31 mouse cellular contexts compared by ENCODE assay signal in the genomic region with DNA sequence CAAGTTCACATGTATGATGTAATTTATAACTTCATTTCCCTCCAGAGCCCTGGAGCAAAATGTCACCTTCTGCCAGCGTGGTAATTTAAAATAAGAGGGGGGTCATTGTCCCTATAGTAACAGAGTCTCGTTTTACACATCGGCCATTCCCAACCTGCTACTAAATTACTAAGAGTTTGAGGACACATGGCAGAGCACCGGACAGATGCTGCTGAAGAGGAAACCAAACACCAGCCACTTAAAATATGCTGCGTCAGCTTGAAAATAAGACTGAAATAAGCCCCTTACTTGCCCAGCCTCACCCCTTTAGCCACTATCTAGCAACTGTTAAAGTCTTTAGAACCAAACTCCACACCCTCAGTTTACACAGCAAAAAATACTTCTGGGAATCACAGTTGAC.
A peak's percentile ranks its signal among the peaks of the same experiment; 100 is the strongest.
DNase-seq lines count a peak whose midpoint lies in the region; ATAC-seq and TF ChIP-seq lines count a peak whose summit lies in the region.
"Had no signal": no experiment of that assay in that cellular context is flagged by ENCODE, and none has a peak within 500 bp of the region (broad histone marks: within the 10 kb centered on the region; RNA-seq: fewer than 3 reads in every experiment).

No protein-coding gene starts in this region.

- no peak overlapping the region for H3K4me3 ChIP-seq in kidney, embryonic 14.5 days (ENCODE audit: low read length)
- no peak overlapping the region for H3K4me3 ChIP-seq in midbrain, embryonic 11.5 days (ENCODE audit: low read depth, low read length)
- H3K4me3 ChIP-seq in midbrain, postnatal 0 days (ENCODE audit: low read depth, low read length), result no peak overlapping the region
- no peak overlapping the region for H3K4me3 ChIP-seq in hindbrain, embryonic 14.5 days (replicated peaks; ENCODE audit: low read length)
- H3K4me3 ChIP-seq: embryonic facial prominence, embryonic 13.5 days; erythroblast, embryonic 14.5 days; heart, embryonic 15.5 days; hindbrain, embryonic 12.5 days; limb, embryonic 12.5 days; liver, embryonic 12.5 days; midbrain, embryonic 10.5 days; myocyte; neural tube, embryonic 12.5 days had no signal

- no peak overlapping the region for H3K27ac ChIP-seq in kidney, embryonic 14.5 days (ENCODE audit: low read depth, low read length)
- H3K27ac ChIP-seq in midbrain, embryonic 11.5 days (ENCODE audit: low read depth, low read length), result no peak overlapping the region
- H3K27ac ChIP-seq in midbrain, postnatal 0 days (ENCODE audit: low read depth, low read length), result no peak overlapping the region
- H3K27ac ChIP-seq in hindbrain, embryonic 14.5 days, result no peak overlapping the region
- H3K27ac ChIP-seq: embryonic facial prominence, embryonic 13.5 days; heart, embryonic 15.5 days; hindbrain, embryonic 12.5 days; limb, embryonic 12.5 days; liver, embryonic 12.5 days; midbrain, embryonic 10.5 days; neural tube, embryonic 12.5 days; stomach, postnatal 0 days had no signal

- no peaks in the 10 kb centered on the region for H3K36me3 ChIP-seq in kidney, embryonic 14.5 days (ENCODE audit: control insufficient read depth, insufficient read depth, low read length)
- no peaks in the 10 kb centered on the region for H3K36me3 ChIP-seq in midbrain, embryonic 11.5 days (ENCODE audit: control insufficient read depth, insufficient read depth, low read length)
- H3K36me3 ChIP-seq in midbrain, postnatal 0 days (ENCODE audit: insufficient read depth, low read length), result no peaks in the 10 kb centered on the region
- no peaks in the 10 kb centered on the region for H3K36me3 ChIP-seq in hindbrain, embryonic 14.5 days (replicated peaks; ENCODE audit: control insufficient read depth, insufficient read depth)
- H3K36me3 ChIP-seq: embryonic facial prominence, embryonic 13.5 days; heart, embryonic 15.5 days; hindbrain, embryonic 12.5 days; limb, embryonic 12.5 days; liver, embryonic 12.5 days; midbrain, embryonic 10.5 days; neural tube, embryonic 12.5 days had no signal

- no peak overlapping the region for H3K4me2 ChIP-seq in kidney, embryonic 14.5 days (replicated peaks; ENCODE audit: low read depth, low read length)
- no peak overlapping the region for H3K4me2 ChIP-seq in midbrain, embryonic 11.5 days
- no peak overlapping the region for H3K4me2 ChIP-seq in midbrain, postnatal 0 days (ENCODE audit: low read depth, low read length, poor library complexity, severe bottlenecking)
- H3K4me2 ChIP-seq in hindbrain, embryonic 14.5 days (replicated peaks), result no peak overlapping the region
- H3K4me2 ChIP-seq: embryonic facial prominence, embryonic 13.5 days; heart, embryonic 15.5 days; hindbrain, embryonic 12.5 days; limb, embryonic 12.5 days; liver, embryonic 12.5 days; neural tube, embryonic 12.5 days had no signal

- WGBS in kidney, embryonic 14.5 days, result 12% methylated on average over 5 of the region's 5 CpGs
- WGBS in midbrain, embryonic 11.5 days, result 75% methylated on average over 5 of the region's 5 CpGs
- 59% methylated on average over 5 of the region's 5 CpGs for WGBS in midbrain, postnatal 0 days
- WGBS in hindbrain, embryonic 14.5 days, result 34% methylated on average over 5 of the region's 5 CpGs

- no peaks in the 10 kb centered on the region for H3K9me3 ChIP-seq in kidney, embryonic 14.5 days (ENCODE audit: control insufficient read depth, low read length)
- H3K9me3 ChIP-seq in midbrain, embryonic 11.5 days (ENCODE audit: control insufficient read depth, low read length), result no peaks in the 10 kb centered on the region
- no peaks in the 10 kb centered on the region for H3K9me3 ChIP-seq in midbrain, postnatal 0 days (ENCODE audit: low read length)
- H3K9me3 ChIP-seq in hindbrain, embryonic 14.5 days (ENCODE audit: control insufficient read depth, low read length), result no peaks in the 10 kb centered on the region
- H3K9me3 ChIP-seq: embryonic facial prominence, embryonic 13.5 days; heart, embryonic 15.5 days; hindbrain, embryonic 12.5 days; limb, embryonic 12.5 days; liver, embryonic 12.5 days; midbrain, embryonic 10.5 days; neural tube, embryonic 12.5 days had no signal

- TF ChIP-seq CTCF in midbrain, postnatal 0 days (IDR thresholded peaks at IDR 0.05), result no peak

- peak; percentile 65; the same call in 1 of the 2 replicates for ATAC-seq in kidney, embryonic 14.5 days (ENCODE audit: low FRiP score, low TSS enrichment)
- no peak for ATAC-seq in midbrain, embryonic 11.5 days (ENCODE audit: low FRiP score)
- no peak for ATAC-seq in midbrain, postnatal 0 days (ENCODE audit: low FRiP score)
- ATAC-seq in hindbrain, embryonic 14.5 days (ENCODE audit: low FRiP score), result no peak
- ATAC-seq: liver, embryonic 12.5 days; midbrain, embryonic 16.5 days; Patski had no signal

- no peaks in the 10 kb centered on the region for H3K4me1 ChIP-seq in kidney, embryonic 14.5 days (ENCODE audit: control insufficient read depth, insufficient read depth, low read length)
- H3K4me1 ChIP-seq in midbrain, embryonic 11.5 days (ENCODE audit: control insufficient read depth, insufficient read depth, low read length), result no peaks in the 10 kb centered on the region
- 0 out of 2 replicates have a peak, but pooled peaks cover 3% of the 10 kb centered on the region for H3K4me1 ChIP-seq in midbrain, postnatal 0 days (ENCODE audit: insufficient read depth, low read length)
- no peaks in the 10 kb centered on the region for H3K4me1 ChIP-seq in hindbrain, embryonic 14.5 days (replicated peaks; ENCODE audit: control insufficient read depth, insufficient read depth, low read length)
- H3K4me1 ChIP-seq: heart, embryonic 15.5 days; liver, embryonic 12.5 days had no signal

- H3K9ac ChIP-seq in kidney, embryonic 14.5 days (ENCODE audit: low read depth, low read length), result no peak overlapping the region
- no peak overlapping the region for H3K9ac ChIP-seq in midbrain, embryonic 11.5 days (ENCODE audit: low read length)
- H3K9ac ChIP-seq in midbrain, postnatal 0 days (replicated peaks; ENCODE audit: low read length, poor library complexity, severe bottlenecking), result no peak overlapping the region
- no peak overlapping the region for H3K9ac ChIP-seq in hindbrain, embryonic 14.5 days
- H3K9ac ChIP-seq: embryonic facial prominence, embryonic 13.5 days; heart, embryonic 15.5 days; hindbrain, embryonic 12.5 days; limb, embryonic 12.5 days; liver, embryonic 12.5 days; neural tube, embryonic 12.5 days had no signal

- H3K27me3 ChIP-seq in kidney, embryonic 14.5 days (ENCODE audit: control insufficient read depth, insufficient read depth, low read length), result no peaks in the 10 kb centered on the region
- no peaks in the 10 kb centered on the region for H3K27me3 ChIP-seq in midbrain, embryonic 11.5 days (ENCODE audit: control insufficient read depth, insufficient read depth, low read length)
- no peaks in the 10 kb centered on the region for H3K27me3 ChIP-seq in midbrain, postnatal 0 days (ENCODE audit: insufficient read depth, low read length)
- H3K27me3 ChIP-seq in hindbrain, embryonic 14.5 days (ENCODE audit: control insufficient read depth, insufficient read depth, low read length), result no peaks in the 10 kb centered on the region
- H3K27me3 ChIP-seq: embryonic facial prominence, embryonic 13.5 days; heart, embryonic 15.5 days; hindbrain, embryonic 12.5 days; limb, embryonic 12.5 days; liver, embryonic 12.5 days; neural tube, embryonic 12.5 days; Patski had no signal

- peak; percentile 36 for DNase-seq in embryo, embryonic 10 days (ENCODE audit: low spot score)
- DNase-seq in embryo, embryonic 9.5 days (ENCODE audit: extremely low spot score), result no peak
- no peak for DNase-seq in kidney, postnatal 14 days
- DNase-seq in midbrain, embryonic 11.5 days (ENCODE audit: low spot score, missing footprints), result peak; percentile 49
- DNase-seq in midbrain, postnatal 0 days (ENCODE audit: low spot score), result no peak
- DNase-seq in hindbrain, embryonic 14.5 days (ENCODE audit: low spot score), result no peak
- DNase-seq in cerebellum, adult 11 months, result no peak
- DNase-seq: adrenal gland, postnatal 10 days; cerebellum, adult 11-12 months; cerebellum, adult 9-11 months; gastrocnemius, postnatal 10 days; kidney, adult 11 months; kidney, postnatal 10 days; lung, adult 18-20 months; lung, postnatal 14 days; right cerebral cortex, postnatal 4 days; thymus, adult 18-20 months; thymus, postnatal 25 days had no signal

Comparison
In these comparisons a context has a peak if more than half of its experiments do, and no peak if none do; other contexts are left out.
1. DNase-seq: peak in embryo, embryonic 10 days (single experiment) and midbrain, embryonic 11.5 days (single experiment); none in embryo, embryonic 9.5 days (single experiment), kidney, postnatal 14 days (single experiment), midbrain, postnatal 0 days (single experiment), hindbrain, embryonic 14.5 days (single experiment) and cerebellum, adult 11 months (single experiment).